Mouse (Mus musculus) lung, adult 2 months (tissue): ENCODE results near the gene Aim2.

Experiments
- CTCF ChIP-seq: fragments of 200-500 bp; IDR thresholded peaks from 2 replicates; pipeline ENCODE4 v1.5.1; 2011; ENCODE audit warnings: mild to moderate bottlenecking, low read length, control low read depth; ENCODE audit not compliant: insufficient read depth
- POLR2A ChIP-seq: fragments of 200-500 bp; IDR thresholded peaks from 2 replicates; pipeline ENCODE4 v1.6.1; 2011; ENCODE audit warnings: low read depth, mild to moderate bottlenecking, control low read depth, low read length, borderline replicate concordance; ENCODE audit errors: extremely low read depth

DNA sequence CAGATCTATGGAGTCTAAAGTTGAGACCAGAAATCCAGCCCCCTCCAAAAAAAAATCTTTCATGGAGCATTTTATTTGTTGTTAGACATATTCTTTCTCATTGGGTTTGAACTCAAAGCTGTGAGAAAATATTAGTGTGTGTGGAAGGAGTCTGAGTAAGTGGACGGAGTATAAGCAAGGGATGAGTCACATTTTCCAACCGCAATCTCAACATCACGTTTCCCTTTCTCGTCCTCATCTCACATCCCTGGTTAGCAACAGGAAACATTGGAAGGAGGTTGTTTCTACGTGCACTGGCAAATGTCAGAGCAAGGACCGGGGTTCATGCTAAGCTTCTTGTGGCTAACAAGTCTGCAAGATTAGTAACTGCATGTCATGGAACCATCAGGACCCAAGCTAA, 41.1 kb downstream of the Aim2 start:
- TF ChIP-seq POLR2A (no peak), CTCF (no peak)
